Mouse (Mus musculus) ES-Bruce4 (cell line): Measurements from ENCODE around the gene Bsg.

ENCODE experiments used
- CTCF ChIP-seq: IDR thresholded peaks from one replicate; pipeline ENCODE4 v1.8.1; 2011; ENCODE audit warnings: low read depth, low read length
- EP300 ChIP-seq: IDR thresholded peaks from 2 replicates; pipeline ENCODE4 v1.6.1; 2011; ENCODE audit warnings: low read depth, low read length; ENCODE audit not compliant: insufficient read depth
- POLR2A ChIP-seq: IDR thresholded peaks from one replicate; pipeline ENCODE4 v1.8.1; 2011; ENCODE audit warnings: low read length; ENCODE audit not compliant: insufficient read depth

GRCm38 (mm10) chr10:79682551-79682915 lies 21.8 kb upstream of the Bsg start:
- TF ChIP-seq CTCF: no peak
- no peak for TF ChIP-seq EP300
- no peak for TF ChIP-seq POLR2A
